Mouse (Mus musculus) limb, embryonic 14.5 days (tissue): ENCODE data around the gene Hist2h3b. TPM values are rescaled to one million over a fixed set of nuclear protein-coding genes. Genes with fewer than 3 reads are reported as not detected.
"Not testable (repeated sequence)": the region's sequence is repeated elsewhere in the genome, so short reads cannot be mapped to it uniquely, and the experiment has no call there.

Source experiments
- ATAC-seq: fragments of 200-750 bp; cut with Nextera tagmentation; 2 replicates; pipeline ENCODE4 v1.8.0; 2017; ENCODE audit warnings: low read depth, moderate number of reproducible peaks, moderate TSS enrichment; ENCODE audit not compliant: low FRiP score
- DNase-seq: peaks from one replicate; pipeline ENCODE4 v3.0.0-alpha.2; 2015; ENCODE audit warnings: low spot score
- H3K27ac ChIP-seq: fragments of 300-500 bp; sonication (generic); replicated peaks from 2 replicates; pipeline ENCODE4 v1.5.1; 2014; ENCODE audit warnings: low read depth, mild to moderate bottlenecking, low read length, moderate library complexity, mixed read lengths
- H3K27me3 ChIP-seq: fragments of 300-500 bp; sonication (generic); 2 replicates; pipeline ENCODE4 v1.6.1; 2014; ENCODE audit warnings: low read length, mixed read lengths; ENCODE audit not compliant: control insufficient read depth, insufficient read depth
- H3K36me3 ChIP-seq: fragments of 300-500 bp; sonication (generic); 2 replicates; pipeline ENCODE4 v1.6.1; 2014; ENCODE audit warnings: mild to moderate bottlenecking, low read length, moderate library complexity, mixed read lengths; ENCODE audit not compliant: control insufficient read depth, insufficient read depth
- H3K4me1 ChIP-seq: fragments of 300-500 bp; sonication (generic); 2 replicates; pipeline ENCODE4 v1.6.1; 2014; ENCODE audit warnings: antibody characterized with exemption, low read length, mixed read lengths; ENCODE audit not compliant: control insufficient read depth, insufficient read depth
- H3K4me2 ChIP-seq: fragments of 300-500 bp; sonication (generic); replicated peaks from 2 replicates; pipeline ENCODE4 v1.6.1; 2014; ENCODE audit warnings: low read depth, mild to moderate bottlenecking, low read length, moderate library complexity; ENCODE audit not compliant: severe bottlenecking
- H3K4me3 ChIP-seq: fragments of 300-500 bp; sonication (generic); replicated peaks from 2 replicates; pipeline ENCODE4 v1.5.1; 2014; ENCODE audit warnings: low read length
- H3K9ac ChIP-seq: fragments of 300-500 bp; sonication (generic); 2 replicates; pipeline ENCODE4 v1.6.1; 2014; ENCODE audit warnings: mild to moderate bottlenecking, low read depth, low read length, moderate library complexity; ENCODE audit not compliant: severe bottlenecking
- H3K9me3 ChIP-seq: fragments of 300-500 bp; sonication (generic); 2 replicates; pipeline ENCODE4 v1.6.1; 2016; ENCODE audit warnings: low read length; ENCODE audit not compliant: control insufficient read depth
- POLR2A ChIP-seq: fragments of 200-500 bp; IDR thresholded peaks from 2 replicates; pipeline ENCODE4 v1.8.0; 2012; ENCODE audit warnings: inconsistent platforms, mild to moderate bottlenecking, moderate library complexity, borderline replicate concordance; ENCODE audit not compliant: insufficient read depth, insufficient read length; ENCODE audit errors: extremely low read depth
- WGBS: fragments of 180-500 bp; shearing (Covaris S2); extraction: QIAGEN DNeasy Blood & Tissue Kit; methylation state at CpG from one replicate; pipeline ENCODE4 v1.1.7; 2014; 5-methylcytosine and 5-hydroxymethylcytosine counted together
- polyA plus RNA-seq, 2 experiments: library from polyadenylated mRNA; depleted of rRNA in 1 of 2; stranded (reverse) in 1 of 2; unstranded in 1 of 2; fragments of >200 nt; fragmentation: Nextera tagmentation in 1 of 2; extraction: Ambion mirVana in 1 of 2; gene quantifications; 2 replicates each; pipeline versions ENCODE4 v1.2.1 to v1.2.3; 2012 to 2014

Hist2h3b gene
- polyA plus RNA-seq, 2 experiments = 63.1 to 85.3 TPM

GRCm38 (mm10) chr3:96266132-96266710, 2.2 kb upstream of the Hist2h3b start:
- no peaks in the 10 kb centered on the region for H3K9me3 ChIP-seq
- H3K4me2 ChIP-seq = no peak overlapping the region
- no peaks in the 10 kb centered on the region for H3K36me3 ChIP-seq
- no peak overlapping the region for H3K27ac ChIP-seq
- H3K9ac ChIP-seq = no peak overlapping the region
- WGBS = 89% methylated on average over 8 of the region's 8 CpGs
- H3K4me1 ChIP-seq = peaks cover 17% of the 10 kb centered on the region
- DNase-seq (no peak), ATAC-seq (no peak)
- no peak overlapping the region for H3K4me3 ChIP-seq
- H3K27me3 ChIP-seq = no peaks in the 10 kb centered on the region
- no peak for TF ChIP-seq POLR2A

GRCm38 (mm10) chr3:96267541-96267940, 913 bp upstream of the Hist2h3b start:
- TF ChIP-seq POLR2A = no peak
- Histone ChIP-seq H3K4me2 (peak overlapping the region; percentile 44; the same call in 1 of the 2 replicates), H3K9ac (no peak overlapping the region), H3K27me3 (no peaks in the 10 kb centered on the region), H3K4me3 (no peak overlapping the region), H3K4me1 (peaks cover 8% of the 10 kb centered on the region), H3K36me3 (no peaks in the 10 kb centered on the region), H3K27ac (peak overlapping the region; percentile 89), H3K9me3 (no peaks in the 10 kb centered on the region)
- WGBS = 85% methylated on average over 4 of the region's 4 CpGs
- DNase-seq (no peak), ATAC-seq (no peak)

- not testable (repeated sequence) for H3K36me3 ChIP-seq, H3K27me3 ChIP-seq, H3K4me1 ChIP-seq, DNase-seq, H3K9me3 ChIP-seq
- 0 out of 2 replicates have a peak, but pooled peaks have one; percentile 5 for TF ChIP-seq POLR2A
- peak; percentile 20 for ATAC-seq
- 0% methylated on average over 9 of the region's 44 CpGs for WGBS
- Histone ChIP-seq H3K9ac (peak overlapping the region; percentile 58), H3K4me3 (peak overlapping the region; percentile 48), H3K27ac (peak overlapping the region; percentile 96), H3K4me2 (peak overlapping the region; percentile 87)
These were observed 423 bp downstream of the Hist2h3b start for GRCm38 (mm10) chr3:96268776-96269378.

GRCm38 (mm10) chr3:96269511-96270474, 1.3 kb downstream of the Hist2h3b start, which contains the start of gene Hist2h2bb:
Gene Hist2h2bb (plus strand): TSS chr3:96269752.
- peak; percentile 95 for ATAC-seq
- H3K36me3 ChIP-seq = no peaks in the 10 kb centered on the region
- H3K9ac ChIP-seq = peak within 1 kb of the TSS; percentile 71
- DNase-seq = peak; percentile 99
- peak within 1 kb of the TSS; percentile 87 for H3K4me2 ChIP-seq
- no peaks in the 10 kb centered on the region for H3K27me3 ChIP-seq
- no peaks in the 10 kb centered on the region for H3K9me3 ChIP-seq
- TF ChIP-seq POLR2A = peak; percentile 99; the same call in 1 of the 2 replicates
- under 1% methylated on average over 45 of the region's 45 CpGs for WGBS
- H3K27ac ChIP-seq = peak within 1 kb of the TSS; percentile 96
- peak within 1 kb of the TSS; percentile 53 for H3K4me3 ChIP-seq
- no peaks in the 10 kb centered on the region for H3K4me1 ChIP-seq

GRCm38 (mm10) chr3:96273591-96274465, 5.4 kb downstream of the Hist2h3b start:
- Histone ChIP-seq H3K4me2 (no peak overlapping the region), H3K4me1 (peaks cover 3% of the 10 kb centered on the region; the same call in 1 of the 2 replicates), H3K27ac (no peak overlapping the region), H3K4me3 (no peak overlapping the region), H3K9me3 (no peaks in the 10 kb centered on the region), H3K27me3 (no peaks in the 10 kb centered on the region), H3K36me3 (no peaks in the 10 kb centered on the region), H3K9ac (no peak overlapping the region)
- WGBS = 87% methylated on average over 17 of the region's 17 CpGs
- no peak for TF ChIP-seq POLR2A
- DNase-seq (no peak), ATAC-seq (no peak)
